Mouse (Mus musculus): ENCODE measurements around the gene Duoxa1.

GRCm38 (mm10) chr2:122297271-122298095 lies 16.0 kb downstream of the Duoxa1 start:
- TF ChIP-seq EP300 (IDR thresholded peaks at IDR 0.05; ENCODE audit: insufficient read depth, low read depth, low read length) = no peak
- TF ChIP-seq POLR2A (IDR thresholded peaks at IDR 0.05; ENCODE audit: insufficient read depth, low read depth, low read length) = no peak
- no peak for TF ChIP-seq CTCF (IDR thresholded peaks at IDR 0.05)
